Mouse (Mus musculus): ENCODE results near the gene Atp6v0d1. TPM values are rescaled to one million over a fixed set of nuclear protein-coding genes. Genes with fewer than 3 reads are reported as not detected.

Atp6v0d1 gene
- polyA plus RNA-seq, 1 experiment from 2014 or later: 146 TPM

DNA sequence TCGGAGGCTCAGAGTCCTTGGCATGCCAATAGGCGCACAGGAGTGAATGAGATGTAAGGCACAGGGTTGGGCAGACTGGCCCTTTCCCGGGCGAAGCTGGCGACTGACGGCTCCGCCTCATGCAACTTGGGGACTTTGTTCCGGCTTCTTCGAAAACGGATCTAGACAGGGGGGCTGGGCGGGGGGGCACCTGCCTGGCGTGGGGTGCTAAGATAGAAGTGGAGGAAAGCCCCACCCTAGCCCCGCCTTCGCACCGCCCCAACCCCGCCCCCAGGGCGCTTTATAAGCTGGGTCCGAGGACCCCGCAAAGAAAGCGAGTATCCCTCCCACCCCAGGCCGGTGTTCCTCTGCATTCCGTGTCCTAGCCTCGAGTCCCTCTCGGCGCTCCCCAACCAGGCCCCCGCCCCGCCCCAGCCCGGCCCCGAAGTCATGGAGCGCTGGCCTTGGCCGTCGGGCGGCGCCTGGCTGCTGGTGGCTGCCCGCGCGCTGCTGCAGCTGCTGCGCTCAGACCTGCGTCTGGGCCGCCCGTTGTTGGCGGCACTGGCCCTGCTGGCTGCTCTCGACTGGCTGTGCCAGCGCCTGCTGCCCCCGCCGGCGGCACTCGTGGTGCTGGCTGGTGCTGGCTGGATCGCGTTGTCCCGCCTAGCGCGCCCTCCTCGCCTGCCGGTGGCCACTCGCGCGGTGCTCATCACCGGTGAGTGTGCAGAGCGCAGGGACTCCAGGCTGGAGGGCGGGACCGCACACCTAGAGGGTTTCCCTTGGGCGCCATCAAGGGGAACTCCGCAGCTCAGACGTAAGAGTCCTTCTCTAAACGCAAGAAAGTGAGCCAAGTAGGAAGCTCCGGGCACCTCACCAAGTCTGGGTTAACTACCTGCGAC lies 47.2 kb downstream of the Atp6v0d1 start, which contains the start of gene Hsd11b2:
Hsd11b2 (plus strand) TSS at position 320 of the 878 bp plus-strand sequence.
- ATAC-seq (peak; percentile 71), DNase-seq (ENCODE audit: low spot score) (peak; percentile 71)
- no peak for TF ChIP-seq CTCF (IDR thresholded peaks at IDR 0.05)
- no peak for TF ChIP-seq EP300 (IDR thresholded peaks at IDR 0.05)
- WGBS: under 1% methylated on average over 57 of the region's 68 CpGs
- Histone ChIP-seq H3K4me1 (ENCODE audit: insufficient read depth, low read depth, low read length) (peaks cover 17% of the 10 kb centered on the region), H3K9ac (replicated peaks; ENCODE audit: low read depth) (peak within 1 kb of the TSS; percentile 36; the same call in 1 of the 2 replicates), H3K27ac (ENCODE audit: low read length) (no peak within 1 kb of the TSS), H3K27me3 (replicated peaks; ENCODE audit: insufficient read depth, low read length) (no peaks in the 10 kb centered on the region), H3K36me3 (ENCODE audit: insufficient read depth, low read length) (0 out of 2 replicates have a peak, but pooled peaks cover 5% of the 10 kb centered on the region), H3K4me2 (replicated peaks; ENCODE audit: low read depth, low read length) (peak within 1 kb of the TSS; percentile 98), H3K4me3 (ENCODE audit: low read depth, low read length) (peak within 1 kb of the TSS; percentile 41), H3K9me3 (ENCODE audit: low read length) (no peaks in the 10 kb centered on the region)

- WGBS: 18% methylated on average over 7 of the region's 8 CpGs
- Histone ChIP-seq H3K27ac (ENCODE audit: low read length) (no peak overlapping the region), H3K36me3 (ENCODE audit: insufficient read depth, low read length) (no peaks in the 10 kb centered on the region), H3K9me3 (ENCODE audit: low read length) (no peaks in the 10 kb centered on the region), H3K27me3 (replicated peaks; ENCODE audit: insufficient read depth, low read length) (no peaks in the 10 kb centered on the region), H3K4me1 (ENCODE audit: insufficient read depth, low read depth, low read length) (peaks cover 17% of the 10 kb centered on the region), H3K4me3 (ENCODE audit: low read depth, low read length) (no peak overlapping the region), H3K4me2 (replicated peaks; ENCODE audit: low read depth, low read length) (no peak overlapping the region), H3K9ac (replicated peaks; ENCODE audit: low read depth) (no peak overlapping the region)
- ATAC-seq (no peak), DNase-seq (ENCODE audit: low spot score) (peak; percentile 28)
- TF ChIP-seq CTCF (IDR thresholded peaks at IDR 0.05): no peak
- no peak for TF ChIP-seq EP300 (IDR thresholded peaks at IDR 0.05)
Measured at GRCm38 (mm10) chr8:105517346-105517745, 48.5 kb downstream of the Atp6v0d1 start.

DNA sequence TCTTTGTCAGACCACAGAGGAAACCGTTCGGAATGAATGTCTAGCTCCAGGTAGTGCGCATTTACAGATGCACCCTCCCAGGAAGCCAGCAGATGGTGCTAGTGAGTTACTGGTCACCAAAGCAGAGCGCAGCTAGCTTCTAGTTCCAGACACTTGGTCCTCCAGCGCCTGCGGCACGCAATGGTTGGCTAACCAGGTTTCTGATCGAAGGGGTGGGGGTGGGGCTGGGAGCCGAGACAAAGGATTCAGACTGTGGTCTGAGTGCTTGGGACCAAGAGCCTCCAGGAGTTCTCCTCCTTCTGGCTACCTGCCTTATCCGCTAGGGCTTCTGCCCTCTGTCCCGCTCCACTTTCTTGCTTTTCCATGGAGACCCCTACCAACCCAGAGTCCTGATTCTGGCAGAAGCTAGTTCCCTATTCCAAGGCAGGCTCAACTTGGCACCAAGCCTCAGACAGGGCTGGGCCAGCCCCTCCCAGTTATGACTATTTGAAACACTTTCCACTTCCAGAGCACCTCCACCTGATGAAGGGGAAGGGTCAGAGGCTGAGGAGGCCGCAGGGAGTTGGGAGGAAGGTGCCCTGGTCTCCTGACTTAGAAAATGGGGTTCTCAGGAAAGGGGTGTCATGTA lies 49.7 kb downstream of the Atp6v0d1 start:
- H3K27ac ChIP-seq (ENCODE audit: low read length): no peak overlapping the region
- no peaks in the 10 kb centered on the region for H3K36me3 ChIP-seq (ENCODE audit: insufficient read depth, low read length)
- no peaks in the 10 kb centered on the region for H3K9me3 ChIP-seq (ENCODE audit: low read length)
- no peak for TF ChIP-seq EP300 (IDR thresholded peaks at IDR 0.05)
- peak; percentile 94 for TF ChIP-seq CTCF (IDR thresholded peaks at IDR 0.05)
- peak overlapping the region; percentile 40; the same call in 1 of the 2 replicates for H3K4me2 ChIP-seq (replicated peaks; ENCODE audit: low read depth, low read length)
- H3K9ac ChIP-seq (replicated peaks; ENCODE audit: low read depth): no peak overlapping the region
- ATAC-seq (peak; percentile 60), DNase-seq (ENCODE audit: low spot score) (peak; percentile 92)
- H3K4me1 ChIP-seq (ENCODE audit: insufficient read depth, low read depth, low read length): peaks cover 17% of the 10 kb centered on the region
- H3K4me3 ChIP-seq (ENCODE audit: low read depth, low read length): no peak overlapping the region
- WGBS: 10% methylated on average over 12 of the region's 12 CpGs
- H3K27me3 ChIP-seq (replicated peaks; ENCODE audit: insufficient read depth, low read length): no peaks in the 10 kb centered on the region

GRCm38 (mm10) chr8:105514656-105515055 lies 51.2 kb downstream of the Atp6v0d1 start:
- Histone ChIP-seq H3K4me1 (ENCODE audit: insufficient read depth, low read depth, low read length) (peaks cover 17% of the 10 kb centered on the region), H3K36me3 (ENCODE audit: insufficient read depth, low read length) (no peaks in the 10 kb centered on the region), H3K4me3 (ENCODE audit: low read depth, low read length) (no peak overlapping the region), H3K9me3 (ENCODE audit: low read length) (no peaks in the 10 kb centered on the region), H3K4me2 (replicated peaks; ENCODE audit: low read depth, low read length) (no peak overlapping the region), H3K9ac (replicated peaks; ENCODE audit: low read depth) (no peak overlapping the region), H3K27me3 (replicated peaks; ENCODE audit: insufficient read depth, low read length) (no peaks in the 10 kb centered on the region), H3K27ac (ENCODE audit: low read length) (no peak overlapping the region)
- peak; percentile 53 for DNase-seq (ENCODE audit: low spot score)
- TF ChIP-seq CTCF (IDR thresholded peaks at IDR 0.05) (no peak), EP300 (IDR thresholded peaks at IDR 0.05) (no peak)
- WGBS: 61% methylated on average over 5 of the region's 5 CpGs
- no peak for ATAC-seq

GRCm38 (mm10) chr8:105514194-105514593 lies 51.7 kb downstream of the Atp6v0d1 start:
- Histone ChIP-seq H3K4me3 (ENCODE audit: low read depth, low read length) (no peak overlapping the region), H3K4me1 (ENCODE audit: insufficient read depth, low read depth, low read length) (peaks cover 17% of the 10 kb centered on the region), H3K27me3 (replicated peaks; ENCODE audit: insufficient read depth, low read length) (no peaks in the 10 kb centered on the region), H3K27ac (ENCODE audit: low read length) (no peak overlapping the region), H3K36me3 (ENCODE audit: insufficient read depth, low read length) (no peaks in the 10 kb centered on the region), H3K9me3 (ENCODE audit: low read length) (no peaks in the 10 kb centered on the region), H3K4me2 (replicated peaks; ENCODE audit: low read depth, low read length) (no peak overlapping the region), H3K9ac (replicated peaks; ENCODE audit: low read depth) (no peak overlapping the region)
- TF ChIP-seq CTCF (IDR thresholded peaks at IDR 0.05): no peak
- no peak for TF ChIP-seq EP300 (IDR thresholded peaks at IDR 0.05)
- WGBS: 92% methylated on average over 6 of the region's 6 CpGs
- no peak for ATAC-seq
- DNase-seq (ENCODE audit: low spot score): no peak

Data from lung, postnatal 0 days (tissue).